10 mouse cellular contexts compared by ENCODE assay signal in the genomic region with DNA sequence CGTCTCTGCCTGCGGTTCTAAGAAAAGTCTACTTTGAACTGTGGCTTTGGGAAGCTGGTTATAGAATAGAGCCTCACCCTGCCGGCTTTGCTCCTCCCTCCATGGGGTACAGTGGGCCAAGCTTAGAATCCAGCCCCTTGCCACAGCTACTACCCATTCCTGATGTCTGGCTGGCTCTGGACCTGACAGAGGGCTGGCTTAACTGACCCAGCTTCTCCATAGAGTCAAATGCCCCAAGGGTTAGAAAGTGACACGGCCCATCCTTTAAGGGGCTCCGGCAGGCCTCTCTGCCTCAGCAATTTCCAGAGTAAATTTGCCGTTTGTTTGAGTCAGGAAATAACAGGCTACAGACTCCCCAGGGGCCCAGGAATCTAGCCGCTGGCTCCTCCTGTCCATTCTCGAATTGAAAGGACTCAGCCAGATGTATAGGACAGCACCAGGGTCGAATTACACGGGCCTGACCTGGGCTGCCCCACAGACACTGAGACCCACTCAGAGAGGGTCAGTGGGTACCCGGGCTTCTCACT. TPM values are rescaled to one million over a fixed set of nuclear protein-coding genes. Genes with fewer than 3 reads are reported as not detected.
DNase-seq lines count a peak whose midpoint lies in the region; ATAC-seq and TF ChIP-seq lines count a peak whose summit lies in the region.
"Had no signal": no experiment of that assay in that cellular context is flagged by ENCODE, and none has a peak within 500 bp of the region (broad histone marks: within the 10 kb centered on the region; RNA-seq: fewer than 3 reads in every experiment).

No protein-coding gene starts in this region.

- WGBS in heart, embryonic 13.5 days: 13% methylated on average over 11 of the region's 11 CpGs
- WGBS in embryonic facial prominence, embryonic 15.5 days: 6% methylated on average over 11 of the region's 11 CpGs
- WGBS in limb, embryonic 13.5 days: 2% methylated on average over 11 of the region's 11 CpGs

- H3K9me3 ChIP-seq in heart, embryonic 13.5 days: no peaks in the 10 kb centered on the region
- H3K9me3 ChIP-seq in E14TG2a.4 (ENCODE audit: low read length): no peaks in the 10 kb centered on the region
- H3K9me3 ChIP-seq in embryonic facial prominence, embryonic 15.5 days (replicated peaks): no peaks in the 10 kb centered on the region
- H3K9me3 ChIP-seq in limb, embryonic 13.5 days: no peaks in the 10 kb centered on the region

- peak overlapping the region; percentile 29 for H3K9ac ChIP-seq in heart, embryonic 13.5 days
- H3K9ac ChIP-seq in embryonic facial prominence, embryonic 15.5 days: no peak overlapping the region
- H3K9ac ChIP-seq in limb, embryonic 13.5 days: no peak overlapping the region

- TF ChIP-seq CTCF in E14TG2a.4 (conservative IDR thresholded peaks at IDR 0.05; ENCODE audit: low read length): no peak

- DNase-seq in heart, postnatal 4 days: no peak
- no peak for DNase-seq in urinary bladder, postnatal 10 days (ENCODE audit: low spot score)
- DNase-seq in urinary bladder, adult 2 months (ENCODE audit: low spot score): no peak
- no peak for DNase-seq in lung, adult 18-20 months
- DNase-seq: thymus, postnatal 14 days had no signal

- H3K36me3 ChIP-seq in heart, embryonic 13.5 days: no peaks in the 10 kb centered on the region
- H3K36me3 ChIP-seq in E14TG2a.4 (ENCODE audit: insufficient read depth, low read length): no peaks in the 10 kb centered on the region
- H3K36me3 ChIP-seq in embryonic facial prominence, embryonic 15.5 days: no peaks in the 10 kb centered on the region
- H3K36me3 ChIP-seq in limb, embryonic 13.5 days: no peaks in the 10 kb centered on the region

- no peaks in the 10 kb centered on the region for H3K27me3 ChIP-seq in heart, embryonic 13.5 days (replicated peaks)
- H3K27me3 ChIP-seq in E14TG2a.4 (ENCODE audit: insufficient read depth, low read length): peaks cover 28% of the 10 kb centered on the region
- no peaks in the 10 kb centered on the region for H3K27me3 ChIP-seq in embryonic facial prominence, embryonic 15.5 days
- H3K27me3 ChIP-seq in limb, embryonic 13.5 days: no peaks in the 10 kb centered on the region

- no peak overlapping the region for H3K4me3 ChIP-seq in heart, embryonic 13.5 days
- H3K4me3 ChIP-seq in E14TG2a.4 (replicated peaks; ENCODE audit: low read length): peak overlapping the region; percentile 41
- H3K4me3 ChIP-seq in embryonic facial prominence, embryonic 15.5 days (replicated peaks): no peak overlapping the region
- no peak overlapping the region for H3K4me3 ChIP-seq in limb, embryonic 13.5 days

- ATAC-seq in heart, embryonic 13.5 days (ENCODE audit: extremely low read depth, insufficient number of reproducible peaks, low FRiP score, low TSS enrichment): no peak
- peak; percentile 55 for ATAC-seq in embryonic facial prominence, embryonic 15.5 days (ENCODE audit: insufficient number of reproducible peaks, low FRiP score, low TSS enrichment, low read depth)
- peak; percentile 70 for ATAC-seq in limb, embryonic 13.5 days (ENCODE audit: low FRiP score, low read depth)
- ATAC-seq: CD4-positive, CD25-positive, alpha-beta regulatory T cell, adult 4 months had no signal

- H3K4me1 ChIP-seq in heart, embryonic 13.5 days: peaks cover 24% of the 10 kb centered on the region
- H3K4me1 ChIP-seq in E14TG2a.4 (replicated peaks; ENCODE audit: low read depth, low read length): peaks cover 63% of the 10 kb centered on the region
- H3K4me1 ChIP-seq in embryonic facial prominence, embryonic 15.5 days: peaks cover 33% of the 10 kb centered on the region
- H3K4me1 ChIP-seq in limb, embryonic 13.5 days: peaks cover 43% of the 10 kb centered on the region

- H3K4me2 ChIP-seq in heart, embryonic 13.5 days: peak overlapping the region; percentile 34
- H3K4me2 ChIP-seq in embryonic facial prominence, embryonic 15.5 days (replicated peaks): peak overlapping the region; percentile 9
- peak overlapping the region; percentile 38 for H3K4me2 ChIP-seq in limb, embryonic 13.5 days (replicated peaks)

- peak overlapping the region; percentile 30 for H3K27ac ChIP-seq in heart, embryonic 13.5 days (replicated peaks)
- H3K27ac ChIP-seq in embryonic facial prominence, embryonic 15.5 days (replicated peaks): peak overlapping the region; percentile 71
- peak overlapping the region; percentile 89 for H3K27ac ChIP-seq in limb, embryonic 13.5 days

RNA-seq across cellular contexts. Expression of gene Gpr142, which starts 24.5 kb away (rescaled TPM):
- polyA plus RNA-seq in heart, embryonic 13.5 days (2015; fragmentation: Nextera tagmentation; extraction: Ambion mirVana): not detected in 2 replicates
- not detected for total RNA-seq in heart, postnatal 4 days (2021)
- polyA plus RNA-seq in embryonic facial prominence, embryonic 15.5 days (2015; fragmentation: Nextera tagmentation; extraction: Ambion mirVana): not detected in 2 replicates
- not detected in 2 replicates for polyA plus RNA-seq in limb, embryonic 13.5 days (2015; fragmentation: Nextera tagmentation; extraction: Ambion mirVana)
- polyA plus RNA-seq in urinary bladder, adult 2 months (2012; rRNA removed): not detected in 2 replicates
- polyA plus RNA-seq: CD4-positive, CD25-positive, alpha-beta regulatory T cell, adult 4 months had no signal

RNA-seq across cellular contexts. Expression of gene Btbd17, which starts 27.5 kb away (rescaled TPM):
- 0.24 TPM in 1 of 2 replicates, not detected in the other for polyA plus RNA-seq in heart, embryonic 13.5 days (2015; fragmentation: Nextera tagmentation; extraction: Ambion mirVana)
- total RNA-seq in heart, postnatal 4 days (2021): under 1 TPM; 0.17 to 0.25 TPM
- 3.6 and 4.2 TPM in 2 replicates for polyA plus RNA-seq in embryonic facial prominence, embryonic 15.5 days (2015; fragmentation: Nextera tagmentation; extraction: Ambion mirVana)
- 1.7 TPM in 2 replicates for polyA plus RNA-seq in limb, embryonic 13.5 days (2015; fragmentation: Nextera tagmentation; extraction: Ambion mirVana)
- polyA plus RNA-seq in urinary bladder, adult 2 months (2012; rRNA removed): 0.15 and 0.22 TPM in 2 replicates
- polyA plus RNA-seq: CD4-positive, CD25-positive, alpha-beta regulatory T cell, adult 4 months had no signal

RNA-seq across cellular contexts. Expression of gene Gprc5c, which starts 27.7 kb away (rescaled TPM):
- 20.6 and 20.7 TPM in 2 replicates for polyA plus RNA-seq in heart, embryonic 13.5 days (2015; fragmentation: Nextera tagmentation; extraction: Ambion mirVana)
- 10 to 100 TPM; 11.9 to 12.1 TPM for total RNA-seq in heart, postnatal 4 days (2021)
- polyA plus RNA-seq in embryonic facial prominence, embryonic 15.5 days (2015; fragmentation: Nextera tagmentation; extraction: Ambion mirVana): 40.4 and 45.4 TPM in 2 replicates
- 56.2 and 60.0 TPM in 2 replicates for polyA plus RNA-seq in limb, embryonic 13.5 days (2015; fragmentation: Nextera tagmentation; extraction: Ambion mirVana)
- 5.1 and 6.5 TPM in 2 replicates for polyA plus RNA-seq in urinary bladder, adult 2 months (2012; rRNA removed)
- polyA plus RNA-seq: CD4-positive, CD25-positive, alpha-beta regulatory T cell, adult 4 months had no signal

RNA-seq across cellular contexts. Expression of gene Kif19a, which starts 58.1 kb away (rescaled TPM):
- 0.17 TPM in 1 of 2 replicates, not detected in the other for polyA plus RNA-seq in heart, embryonic 13.5 days (2015; fragmentation: Nextera tagmentation; extraction: Ambion mirVana)
- total RNA-seq in heart, postnatal 4 days (2021): under 1 TPM; 0.26 to 0.81 TPM
- 1.7 and 3.2 TPM in 2 replicates for polyA plus RNA-seq in embryonic facial prominence, embryonic 15.5 days (2015; fragmentation: Nextera tagmentation; extraction: Ambion mirVana)
- polyA plus RNA-seq in limb, embryonic 13.5 days (2015; fragmentation: Nextera tagmentation; extraction: Ambion mirVana): 0.09 and 0.23 TPM in 2 replicates
- polyA plus RNA-seq in urinary bladder, adult 2 months (2012; rRNA removed): 0.65 and 1.3 TPM in 2 replicates
- polyA plus RNA-seq: CD4-positive, CD25-positive, alpha-beta regulatory T cell, adult 4 months had no signal

Comparison
In these comparisons a context has a peak if more than half of its experiments do, and no peak if none do; other contexts are left out.
1. H3K27ac ChIP-seq: peak in every context shown above with its lines; median percentile 89 in limb, embryonic 13.5 days; 71 in embryonic facial prominence, embryonic 15.5 days; 30 in heart, embryonic 13.5 days.